Mouse (Mus musculus): ENCODE data around the gene Ndufa8. TPM values are rescaled to one million over a fixed set of nuclear protein-coding genes. Genes with fewer than 3 reads are reported as not detected.

The Ndufa8 gene
- polyA plus RNA-seq, 1 experiment from 2014 or later = 287 TPM

DNA sequence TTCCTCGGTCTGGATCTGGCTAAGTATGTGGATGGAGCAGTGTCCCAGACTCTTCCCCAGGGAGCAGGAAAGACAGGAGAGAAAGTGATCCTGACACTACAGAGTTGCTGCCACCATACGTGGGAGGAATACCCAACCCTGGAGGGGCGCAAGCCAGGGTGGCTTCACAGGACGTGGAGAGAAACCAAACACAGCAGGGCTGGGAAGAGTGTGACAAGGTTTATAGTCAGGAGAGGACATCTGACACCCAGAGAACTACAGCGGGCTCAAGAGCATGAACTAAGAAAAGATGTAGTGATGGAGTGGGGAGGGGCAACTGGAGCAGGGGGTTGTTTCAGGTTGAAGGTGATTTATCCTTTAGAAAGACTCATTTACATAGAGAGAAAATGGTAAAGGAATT lies 12.2 kb upstream of the Ndufa8 start:
- Histone ChIP-seq H3K27ac (ENCODE audit: low read depth, low read length) (no peak overlapping the region), H3K4me2 (ENCODE audit: low read length) (no peak overlapping the region), H3K9me3 (replicated peaks; ENCODE audit: control insufficient read depth, low read length) (no peaks in the 10 kb centered on the region), H3K4me3 (ENCODE audit: low read depth, low read length) (no peak overlapping the region), H3K4me1 (ENCODE audit: control insufficient read depth, insufficient read depth, low read length) (no peaks in the 10 kb centered on the region), H3K9ac (ENCODE audit: low read length) (no peak overlapping the region), H3K27me3 (replicated peaks; ENCODE audit: control insufficient read depth, insufficient read depth, low read length) (no peaks in the 10 kb centered on the region), H3K36me3 (ENCODE audit: control insufficient read depth, insufficient read depth, low read length) (no peaks in the 10 kb centered on the region)
- DNase-seq (ENCODE audit: low spot score) = no peak
- WGBS = 72% methylated on average over 5 of the region's 5 CpGs
- ATAC-seq = no peak

GRCm38 (mm10) chr2:36056248-36056647 lies 7.0 kb upstream of the Ndufa8 start:
- ATAC-seq (no peak), DNase-seq (ENCODE audit: low spot score) (no peak)
- Histone ChIP-seq H3K4me2 (ENCODE audit: low read length) (no peak overlapping the region), H3K27me3 (replicated peaks; ENCODE audit: control insufficient read depth, insufficient read depth, low read length) (no peaks in the 10 kb centered on the region), H3K27ac (ENCODE audit: low read depth, low read length) (no peak overlapping the region), H3K4me1 (ENCODE audit: control insufficient read depth, insufficient read depth, low read length) (no peaks in the 10 kb centered on the region), H3K36me3 (ENCODE audit: control insufficient read depth, insufficient read depth, low read length) (no peaks in the 10 kb centered on the region), H3K9me3 (replicated peaks; ENCODE audit: control insufficient read depth, low read length) (no peaks in the 10 kb centered on the region), H3K4me3 (ENCODE audit: low read depth, low read length) (no peak overlapping the region), H3K9ac (ENCODE audit: low read length) (no peak overlapping the region)
- WGBS = 56% methylated on average over 3 of the region's 3 CpGs

DNA sequence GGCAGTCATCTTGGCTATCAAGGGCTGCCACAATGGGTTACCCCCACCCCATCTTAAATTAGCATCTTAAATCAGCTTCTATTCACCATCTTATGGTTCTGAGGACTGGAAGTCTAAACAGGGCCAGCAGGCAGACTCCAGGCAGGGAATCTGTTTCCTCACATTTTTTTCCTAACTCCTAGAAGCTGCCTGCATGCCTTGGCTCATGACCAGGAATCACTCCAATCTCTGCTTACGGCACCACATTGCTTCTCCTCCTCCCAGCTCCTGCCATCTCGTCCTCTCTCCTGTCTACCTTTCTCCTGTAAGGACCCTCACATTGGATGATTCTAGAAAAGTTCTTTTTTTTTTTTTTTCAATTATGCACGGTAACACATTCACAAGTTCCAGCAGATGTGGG lies 4.0 kb upstream of the Ndufa8 start:
- Histone ChIP-seq H3K9me3 (replicated peaks; ENCODE audit: control insufficient read depth, low read length) (no peaks in the 10 kb centered on the region), H3K27me3 (replicated peaks; ENCODE audit: control insufficient read depth, insufficient read depth, low read length) (no peaks in the 10 kb centered on the region), H3K4me3 (ENCODE audit: low read depth, low read length) (no peak overlapping the region), H3K4me2 (ENCODE audit: low read length) (no peak overlapping the region), H3K9ac (ENCODE audit: low read length) (no peak overlapping the region), H3K27ac (ENCODE audit: low read depth, low read length) (no peak overlapping the region), H3K4me1 (ENCODE audit: control insufficient read depth, insufficient read depth, low read length) (peaks cover 4% of the 10 kb centered on the region; the same call in 1 of the 2 replicates), H3K36me3 (ENCODE audit: control insufficient read depth, insufficient read depth, low read length) (no peaks in the 10 kb centered on the region)
- 68% methylated on average over 3 of the region's 3 CpGs for WGBS
- DNase-seq (ENCODE audit: low spot score) (peak; percentile 42), ATAC-seq (no peak)

DNA sequence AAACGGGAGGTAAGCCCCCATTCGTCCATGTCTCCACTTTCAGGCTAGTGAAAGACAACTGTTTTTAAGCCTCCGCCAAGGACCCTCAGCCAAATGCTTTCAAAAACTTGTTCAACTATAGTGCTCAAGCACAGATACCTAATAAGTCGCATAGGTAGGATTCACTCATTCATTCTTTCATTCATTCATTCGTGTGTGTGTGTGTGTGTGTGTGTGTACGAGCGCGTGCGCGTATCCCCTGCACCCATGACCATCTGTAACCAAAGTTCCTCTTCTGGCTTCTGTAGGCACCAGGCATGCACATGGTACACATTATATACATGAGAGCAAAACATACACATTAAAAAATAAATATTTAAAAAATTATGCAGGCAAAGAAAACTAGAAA lies 355 bp upstream of the Ndufa8 start:
- Histone ChIP-seq H3K36me3 (ENCODE audit: control insufficient read depth, insufficient read depth, low read length) (peaks cover 3% of the 10 kb centered on the region; the same call in 1 of the 2 replicates), H3K4me3 (ENCODE audit: low read depth, low read length) (peak overlapping the region; percentile 70), H3K27me3 (replicated peaks; ENCODE audit: control insufficient read depth, insufficient read depth, low read length) (no peaks in the 10 kb centered on the region), H3K4me2 (ENCODE audit: low read length) (peak overlapping the region; percentile 63), H3K27ac (ENCODE audit: low read depth, low read length) (no peak overlapping the region), H3K9me3 (replicated peaks; ENCODE audit: control insufficient read depth, low read length) (no peaks in the 10 kb centered on the region), H3K4me1 (ENCODE audit: control insufficient read depth, insufficient read depth, low read length) (peaks cover 7% of the 10 kb centered on the region; the same call in 1 of the 2 replicates), H3K9ac (ENCODE audit: low read length) (no peak overlapping the region)
- WGBS = 41% methylated on average over 10 of the region's 10 CpGs
- DNase-seq (ENCODE audit: low spot score) (no peak), ATAC-seq (no peak; the same call in none of the 2 replicates)

GRCm38 (mm10) chr2:36048164-36048563 lies 1.0 kb downstream of the Ndufa8 start:
- Histone ChIP-seq H3K27ac (ENCODE audit: low read depth, low read length) (no peak overlapping the region), H3K9me3 (replicated peaks; ENCODE audit: control insufficient read depth, low read length) (no peaks in the 10 kb centered on the region), H3K4me3 (ENCODE audit: low read depth, low read length) (peak overlapping the region; percentile 70), H3K9ac (ENCODE audit: low read length) (peak overlapping the region; percentile 85), H3K4me2 (ENCODE audit: low read length) (peak overlapping the region; percentile 63), H3K36me3 (ENCODE audit: control insufficient read depth, insufficient read depth, low read length) (peaks cover 14% of the 10 kb centered on the region), H3K27me3 (replicated peaks; ENCODE audit: control insufficient read depth, insufficient read depth, low read length) (no peaks in the 10 kb centered on the region), H3K4me1 (ENCODE audit: control insufficient read depth, insufficient read depth, low read length) (peaks cover 7% of the 10 kb centered on the region; the same call in 1 of the 2 replicates)
- DNase-seq (ENCODE audit: low spot score) = no peak
- WGBS = 73% methylated on average over 8 of the region's 8 CpGs
- ATAC-seq = no peak

- no peaks in the 10 kb centered on the region for H3K27me3 ChIP-seq (replicated peaks; ENCODE audit: control insufficient read depth, insufficient read depth, low read length)
- H3K4me1 ChIP-seq (ENCODE audit: control insufficient read depth, insufficient read depth, low read length) = no peaks in the 10 kb centered on the region
- 86% methylated on average over 1 of the region's 1 CpGs for WGBS
- peaks cover 54% of the 10 kb centered on the region for H3K36me3 ChIP-seq (ENCODE audit: control insufficient read depth, insufficient read depth, low read length)
- no peaks in the 10 kb centered on the region for H3K9me3 ChIP-seq (replicated peaks; ENCODE audit: control insufficient read depth, low read length)
- ATAC-seq (no peak), DNase-seq (ENCODE audit: low spot score) (no peak)
- H3K4me2 ChIP-seq (ENCODE audit: low read length) = no peak overlapping the region
- H3K9ac ChIP-seq (ENCODE audit: low read length) = no peak overlapping the region
- H3K27ac ChIP-seq (ENCODE audit: low read depth, low read length) = no peak overlapping the region
- H3K4me3 ChIP-seq (ENCODE audit: low read depth, low read length) = no peak overlapping the region
Observed at GRCm38 (mm10) chr2:36040872-36041271, 8.3 kb downstream of the Ndufa8 start.

DNA sequence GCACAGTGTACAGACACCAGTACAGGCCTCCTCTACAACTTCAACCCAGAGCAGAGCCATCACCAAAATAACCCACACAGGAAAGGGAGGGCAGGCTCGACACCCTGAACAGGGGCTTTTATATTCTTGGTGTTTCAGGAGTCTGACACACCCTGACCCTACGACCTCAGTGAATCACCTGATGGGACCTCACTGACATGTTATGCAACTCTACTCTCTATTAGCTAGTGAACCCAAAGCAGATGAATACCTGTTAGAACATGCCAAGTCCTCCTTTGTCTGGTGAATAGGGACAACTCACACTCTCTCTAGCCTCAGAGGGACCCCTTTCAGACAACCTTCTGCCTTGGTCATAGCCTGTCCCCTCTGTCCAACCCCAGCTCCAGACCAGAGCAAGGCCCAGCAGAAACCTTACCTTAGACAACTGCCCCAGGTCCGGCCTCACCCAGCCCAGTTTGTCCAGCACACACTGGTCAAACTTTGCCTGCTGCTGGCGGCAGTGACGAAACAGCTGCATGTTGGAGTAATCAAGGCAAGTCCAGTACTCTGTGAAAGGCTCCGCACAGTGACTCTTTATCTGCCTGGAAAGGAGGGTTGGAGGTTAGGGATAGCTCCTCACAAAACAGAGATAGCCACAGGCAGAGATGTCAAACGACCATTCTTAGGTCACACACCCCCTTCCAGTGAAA lies 9.8 kb downstream of the Ndufa8 start:
- ATAC-seq (no peak), DNase-seq (ENCODE audit: low spot score) (no peak)
- Histone ChIP-seq H3K9ac (ENCODE audit: low read length) (no peak overlapping the region), H3K4me3 (ENCODE audit: low read depth, low read length) (no peak overlapping the region), H3K9me3 (replicated peaks; ENCODE audit: control insufficient read depth, low read length) (no peaks in the 10 kb centered on the region), H3K4me2 (ENCODE audit: low read length) (no peak overlapping the region), H3K27ac (ENCODE audit: low read depth, low read length) (no peak overlapping the region), H3K27me3 (replicated peaks; ENCODE audit: control insufficient read depth, insufficient read depth, low read length) (no peaks in the 10 kb centered on the region), H3K4me1 (ENCODE audit: control insufficient read depth, insufficient read depth, low read length) (no peaks in the 10 kb centered on the region), H3K36me3 (ENCODE audit: control insufficient read depth, insufficient read depth, low read length) (peaks cover 62% of the 10 kb centered on the region)
- WGBS = 88% methylated on average over 7 of the region's 7 CpGs

- no peaks in the 10 kb centered on the region for H3K27me3 ChIP-seq (replicated peaks; ENCODE audit: control insufficient read depth, insufficient read depth, low read length)
- H3K27ac ChIP-seq (ENCODE audit: low read depth, low read length) = no peak overlapping the region
- WGBS = 89% methylated on average over 11 of the region's 11 CpGs
- ATAC-seq = no peak
- no peak overlapping the region for H3K4me3 ChIP-seq (ENCODE audit: low read depth, low read length)
- no peaks in the 10 kb centered on the region for H3K9me3 ChIP-seq (replicated peaks; ENCODE audit: control insufficient read depth, low read length)
- H3K4me2 ChIP-seq (ENCODE audit: low read length) = no peak overlapping the region
- DNase-seq (ENCODE audit: low spot score) = no peak
- peaks cover 49% of the 10 kb centered on the region for H3K36me3 ChIP-seq (ENCODE audit: control insufficient read depth, insufficient read depth, low read length)
- no peak overlapping the region for H3K9ac ChIP-seq (ENCODE audit: low read length)
- no peaks in the 10 kb centered on the region for H3K4me1 ChIP-seq (ENCODE audit: control insufficient read depth, insufficient read depth, low read length)
Observed at GRCm38 (mm10) chr2:36035413-36036081, 13.7 kb downstream of the Ndufa8 start.

- 89% methylated on average over 7 of the region's 7 CpGs for WGBS
Observed at GRCm38 (mm10) chr2:36034898-36035297, 14.3 kb downstream of the Ndufa8 start.

More at GRCm38 (mm10) chr2:36034898-36035297, 14.3 kb downstream of the Ndufa8 start:
- Histone ChIP-seq H3K9me3 (replicated peaks; ENCODE audit: control insufficient read depth, low read length) (no peaks in the 10 kb centered on the region), H3K27me3 (replicated peaks; ENCODE audit: control insufficient read depth, insufficient read depth, low read length) (no peaks in the 10 kb centered on the region), H3K27ac (ENCODE audit: low read depth, low read length) (no peak overlapping the region), H3K9ac (ENCODE audit: low read length) (no peak overlapping the region), H3K36me3 (ENCODE audit: control insufficient read depth, insufficient read depth, low read length) (peaks cover 47% of the 10 kb centered on the region), H3K4me3 (ENCODE audit: low read depth, low read length) (no peak overlapping the region), H3K4me1 (ENCODE audit: control insufficient read depth, insufficient read depth, low read length) (no peaks in the 10 kb centered on the region), H3K4me2 (ENCODE audit: low read length) (no peak overlapping the region)
- ATAC-seq = no peak
- no peak for DNase-seq (ENCODE audit: low spot score)
